Mouse (Mus musculus): ENCODE measurements around the gene Fbxo46. TPM values are rescaled to one million over a fixed set of nuclear protein-coding genes. Genes with fewer than 3 reads are reported as not detected.

Gene Fbxo46
- polyA plus RNA-seq, 1 experiment from 2014 or later: 16.3 TPM

GRCm38 (mm10) chr7:19159411-19159810 lies 39.8 kb downstream of the Fbxo46 start:
- Histone ChIP-seq H3K4me3 (replicated peaks) (peak overlapping the region; percentile 46), H3K36me3 (no peaks in the 10 kb centered on the region), H3K27ac (no peak overlapping the region), H3K4me2 (peak overlapping the region; percentile 85), H3K27me3 (peaks cover 46% of the 10 kb centered on the region), H3K9ac (peak overlapping the region; percentile 56; the same call in 1 of the 2 replicates), H3K4me1 (peaks cover 51% of the 10 kb centered on the region), H3K9me3 (replicated peaks) (no peaks in the 10 kb centered on the region)
- 13% methylated on average over 18 of the region's 18 CpGs for WGBS
- ATAC-seq (replicated peaks; ENCODE audit: low FRiP score): no peak

- peak overlapping the region; percentile 56 for H3K9ac ChIP-seq
- peak; percentile 50 for ATAC-seq (replicated peaks; ENCODE audit: low FRiP score)
- WGBS: 3% methylated on average over 20 of the region's 20 CpGs
Measured at GRCm38 (mm10) chr7:19160115-19160514, 40.5 kb downstream of the Fbxo46 start.

GRCm38 (mm10) chr7:19162928-19163327 lies 43.3 kb downstream of the Fbxo46 start:
- H3K4me3 ChIP-seq (replicated peaks): no peak overlapping the region
- no peak for ATAC-seq (replicated peaks; ENCODE audit: low FRiP score)
- peaks cover 43% of the 10 kb centered on the region for H3K4me1 ChIP-seq
- H3K27ac ChIP-seq: no peak overlapping the region
- no peaks in the 10 kb centered on the region for H3K9me3 ChIP-seq (replicated peaks)
- WGBS: 77% methylated on average over 7 of the region's 7 CpGs
- H3K27me3 ChIP-seq: peaks cover 62% of the 10 kb centered on the region
- H3K4me2 ChIP-seq: no peak overlapping the region
- H3K36me3 ChIP-seq: no peaks in the 10 kb centered on the region
- no peak overlapping the region for H3K9ac ChIP-seq

More at GRCm38 (mm10) chr7:19160115-19160514, 40.5 kb downstream of the Fbxo46 start:
- Histone ChIP-seq H3K36me3 (no peaks in the 10 kb centered on the region), H3K27me3 (peaks cover 53% of the 10 kb centered on the region), H3K4me1 (peaks cover 58% of the 10 kb centered on the region), H3K27ac (no peak overlapping the region), H3K9me3 (replicated peaks) (no peaks in the 10 kb centered on the region), H3K4me3 (replicated peaks) (peak overlapping the region; percentile 46), H3K4me2 (peak overlapping the region; percentile 85)

GRCm38 (mm10) chr7:19163752-19164151 lies 44.1 kb downstream of the Fbxo46 start:
- Histone ChIP-seq H3K9ac (no peak overlapping the region), H3K9me3 (replicated peaks) (no peaks in the 10 kb centered on the region), H3K27ac (no peak overlapping the region), H3K4me2 (peak overlapping the region; percentile 51), H3K27me3 (peaks cover 59% of the 10 kb centered on the region), H3K4me1 (peaks cover 43% of the 10 kb centered on the region), H3K36me3 (no peaks in the 10 kb centered on the region), H3K4me3 (replicated peaks) (peak overlapping the region; percentile 25)
- 21% methylated on average over 12 of the region's 12 CpGs for WGBS
- ATAC-seq (replicated peaks; ENCODE audit: low FRiP score): no peak; the same call in 1 of the 2 replicates

- H3K9ac ChIP-seq: no peak overlapping the region
- H3K4me2 ChIP-seq: peak overlapping the region; percentile 51
- peak; percentile 77 for ATAC-seq (replicated peaks; ENCODE audit: low FRiP score)
- 1% methylated on average over 6 of the region's 6 CpGs for WGBS
- H3K9me3 ChIP-seq (replicated peaks): no peaks in the 10 kb centered on the region
- H3K4me1 ChIP-seq: peaks cover 42% of the 10 kb centered on the region
- H3K27ac ChIP-seq: no peak overlapping the region
- H3K36me3 ChIP-seq: no peaks in the 10 kb centered on the region
- H3K4me3 ChIP-seq (replicated peaks): peak overlapping the region; percentile 25
- peaks cover 55% of the 10 kb centered on the region for H3K27me3 ChIP-seq
Measured at GRCm38 (mm10) chr7:19164189-19164588, 44.5 kb downstream of the Fbxo46 start.

GRCm38 (mm10) chr7:19164978-19165377 lies 45.3 kb downstream of the Fbxo46 start:
- Histone ChIP-seq H3K9ac (no peak overlapping the region), H3K4me1 (peaks cover 40% of the 10 kb centered on the region)

GRCm38 (mm10) chr7:19165656-19166423 lies 46.2 kb downstream of the Fbxo46 start, which contains the start of gene Gipr:
Gene Gipr (minus strand): TSS chr7:19166127.
- peak within 1 kb of the TSS; percentile 25 for H3K4me3 ChIP-seq (replicated peaks)
- H3K27me3 ChIP-seq: peaks cover 40% of the 10 kb centered on the region
- no peak within 1 kb of the TSS for H3K27ac ChIP-seq
- H3K4me2 ChIP-seq: peak within 1 kb of the TSS; percentile 51
- no peaks in the 10 kb centered on the region for H3K9me3 ChIP-seq (replicated peaks)
- H3K4me1 ChIP-seq: peaks cover 39% of the 10 kb centered on the region
- H3K36me3 ChIP-seq: no peaks in the 10 kb centered on the region
- 10% methylated on average over 14 of the region's 14 CpGs for WGBS
- no peak within 1 kb of the TSS for H3K9ac ChIP-seq
- no peak for ATAC-seq (replicated peaks; ENCODE audit: low FRiP score)

More at GRCm38 (mm10) chr7:19164978-19165377, 45.3 kb downstream of the Fbxo46 start:
- Histone ChIP-seq H3K27ac (no peak overlapping the region), H3K4me2 (peak overlapping the region; percentile 51), H3K36me3 (no peaks in the 10 kb centered on the region), H3K9me3 (replicated peaks) (no peaks in the 10 kb centered on the region), H3K27me3 (peaks cover 47% of the 10 kb centered on the region), H3K4me3 (replicated peaks) (peak overlapping the region; percentile 25)
- 1% methylated on average over 13 of the region's 13 CpGs for WGBS
- ATAC-seq (replicated peaks; ENCODE audit: low FRiP score): no peak

GRCm38 (mm10) chr7:19166990-19167389 lies 47.3 kb downstream of the Fbxo46 start:
- no peaks in the 10 kb centered on the region for H3K36me3 ChIP-seq
- H3K27me3 ChIP-seq: peaks cover 35% of the 10 kb centered on the region
- no peaks in the 10 kb centered on the region for H3K9me3 ChIP-seq (replicated peaks)
- 83% methylated on average over 3 of the region's 3 CpGs for WGBS
- H3K4me3 ChIP-seq (replicated peaks): no peak overlapping the region
- H3K27ac ChIP-seq: no peak overlapping the region
- no peak for ATAC-seq (replicated peaks; ENCODE audit: low FRiP score)
- H3K4me2 ChIP-seq: no peak overlapping the region
- H3K9ac ChIP-seq: no peak overlapping the region
- H3K4me1 ChIP-seq: peaks cover 45% of the 10 kb centered on the region

GRCm38 (mm10) chr7:19169506-19169905 lies 49.8 kb downstream of the Fbxo46 start:
- no peak for ATAC-seq (replicated peaks; ENCODE audit: low FRiP score)
- 56% methylated on average over 10 of the region's 10 CpGs for WGBS
- Histone ChIP-seq H3K36me3 (no peaks in the 10 kb centered on the region), H3K9me3 (replicated peaks) (no peaks in the 10 kb centered on the region), H3K27me3 (peaks cover 25% of the 10 kb centered on the region), H3K4me3 (replicated peaks) (no peak overlapping the region), H3K9ac (no peak overlapping the region), H3K4me1 (peaks cover 48% of the 10 kb centered on the region), H3K27ac (0 out of 2 replicates have a peak overlapping the region, but pooled peaks have one; percentile 41), H3K4me2 (no peak overlapping the region)

- no peak overlapping the region for H3K4me3 ChIP-seq (replicated peaks)
- H3K27ac ChIP-seq: peak overlapping the region; percentile 41; the same call in 1 of the 2 replicates
- H3K36me3 ChIP-seq: no peaks in the 10 kb centered on the region
- peaks cover 41% of the 10 kb centered on the region for H3K4me1 ChIP-seq
- H3K4me2 ChIP-seq: no peak overlapping the region
- WGBS: 56% methylated on average over 8 of the region's 8 CpGs
- no peaks in the 10 kb centered on the region for H3K9me3 ChIP-seq (replicated peaks)
- peaks cover 24% of the 10 kb centered on the region for H3K27me3 ChIP-seq
- no peak overlapping the region for H3K9ac ChIP-seq
- peak; percentile 26; the same call in 1 of the 2 replicates for ATAC-seq (replicated peaks; ENCODE audit: low FRiP score)
Measured at GRCm38 (mm10) chr7:19170142-19170541, 50.5 kb downstream of the Fbxo46 start.

GRCm38 (mm10) chr7:19171831-19172230 lies 52.2 kb downstream of the Fbxo46 start:
- Histone ChIP-seq H3K4me2 (no peak overlapping the region), H3K36me3 (no peaks in the 10 kb centered on the region), H3K9me3 (replicated peaks) (no peaks in the 10 kb centered on the region), H3K4me1 (peaks cover 46% of the 10 kb centered on the region), H3K4me3 (replicated peaks) (no peak overlapping the region), H3K9ac (no peak overlapping the region), H3K27ac (peak overlapping the region; percentile 64), H3K27me3 (peaks cover 31% of the 10 kb centered on the region)
- ATAC-seq (replicated peaks; ENCODE audit: low FRiP score): no peak
- 29% methylated on average over 8 of the region's 8 CpGs for WGBS

GRCm38 (mm10) chr7:19172874-19173273 lies 53.2 kb downstream of the Fbxo46 start:
- Histone ChIP-seq H3K4me2 (peak overlapping the region; percentile 71), H3K4me1 (peaks cover 49% of the 10 kb centered on the region), H3K4me3 (replicated peaks) (peak overlapping the region; percentile 36), H3K27ac (peak overlapping the region; percentile 64), H3K27me3 (peaks cover 41% of the 10 kb centered on the region), H3K9me3 (replicated peaks) (no peaks in the 10 kb centered on the region), H3K36me3 (no peaks in the 10 kb centered on the region), H3K9ac (no peak overlapping the region)
- peak; percentile 52 for ATAC-seq (replicated peaks; ENCODE audit: low FRiP score)
- WGBS: 3% methylated on average over 17 of the region's 17 CpGs
